ENCODE assay signal across 28 mouse cellular contexts in genomic region chr11:80449859-80450258, GRCm38 (mm10). TPM values are rescaled to one million over a fixed set of nuclear protein-coding genes. Genes with fewer than 3 reads are reported as not detected.
A peak's percentile ranks its signal among the peaks of the same experiment; 100 is the strongest.
DNase-seq lines count a peak whose midpoint lies in the region; ATAC-seq and TF ChIP-seq lines count a peak whose summit lies in the region.
"Had no signal": no experiment of that assay in that cellular context is flagged by ENCODE, and none has a peak within 500 bp of the region (broad histone marks: within the 10 kb centered on the region; RNA-seq: fewer than 3 reads in every experiment).

No protein-coding gene starts in this region.

- H3K4me1 ChIP-seq in lung, embryonic 14.5 days (ENCODE audit: insufficient read depth) = no peaks in the 10 kb centered on the region
- H3K4me1 ChIP-seq: embryonic facial prominence, embryonic 12.5 days; heart, embryonic 13.5 days; hindbrain, embryonic 15.5 days; limb, embryonic 13.5 days; liver, embryonic 15.5 days; neural tube, embryonic 13.5 days had no signal

- no peaks in the 10 kb centered on the region for H3K27me3 ChIP-seq in lung, embryonic 14.5 days (ENCODE audit: insufficient read depth, low read length)
- H3K27me3 ChIP-seq: CH12.LX; embryonic facial prominence, embryonic 12.5 days; heart, embryonic 13.5 days; hindbrain, embryonic 15.5 days; limb, embryonic 13.5 days; liver, embryonic 15.5 days; neural tube, embryonic 13.5 days had no signal

- no peaks in the 10 kb centered on the region for H3K9me3 ChIP-seq in lung, embryonic 14.5 days (ENCODE audit: low read depth, low read length)
- H3K9me3 ChIP-seq: embryonic facial prominence, embryonic 12.5 days; heart, embryonic 13.5 days; hindbrain, embryonic 15.5 days; limb, embryonic 13.5 days; liver, embryonic 15.5 days; neural tube, embryonic 13.5 days had no signal

- TF ChIP-seq CTCF in layer of hippocampus, adult 2 months (conservative IDR thresholded peaks at IDR 0.05) = peak; percentile 55
- TF ChIP-seq CTCF in lung, embryonic 14.5 days (IDR thresholded peaks at IDR 0.05; ENCODE audit: low read depth) = 0 out of 2 replicates have a peak, but pooled peaks have one; percentile 7

- no peak for ATAC-seq in lung, embryonic 14.5 days (ENCODE audit: insufficient read depth)
- ATAC-seq: forebrain, embryonic 14.5 days had no signal

- no peak overlapping the region for H3K4me3 ChIP-seq in layer of hippocampus, adult 2 months
- no peak overlapping the region for H3K4me3 ChIP-seq in lung, embryonic 14.5 days (ENCODE audit: low read depth, low read length)
- H3K4me3 ChIP-seq: embryonic facial prominence, embryonic 12.5 days; gastrocnemius, adult 2 months; heart, embryonic 13.5 days; hindbrain, embryonic 15.5 days; limb, embryonic 13.5 days; liver, embryonic 15.5 days; neural tube, embryonic 13.5 days had no signal

- DNase-seq in layer of hippocampus, adult 2 months (ENCODE audit: low spot score in 2 of 2) = no peak
- DNase-seq in layer of hippocampus, adult 9-11 months = no peak
- peak; percentile 51 for DNase-seq in lung, embryonic 14.5 days
- no peak for DNase-seq in lung, postnatal 36 days
- DNase-seq in 3T3-L1 (ENCODE audit: low read depth, low spot score) (peak; percentile 31), NIH3T3 (ENCODE audit: low read depth) (peak; percentile 46)
- DNase-seq in urinary bladder, postnatal 25 days (ENCODE audit: low spot score) = no peak
- DNase-seq: adrenal gland, postnatal 10 days; cerebellum, adult 11-12 months; cerebellum, adult 9-11 months; embryo, embryonic 11 days; gastrocnemius, adult 2 months; gastrocnemius, postnatal 36 days; heart, postnatal 10 days; kidney, adult 8-10 months; kidney, postnatal 4 days; right cerebral cortex, postnatal 25 days; thymus, adult 2 months; thymus, postnatal 36 days had no signal

- H3K4me2 ChIP-seq in lung, embryonic 14.5 days = no peak overlapping the region
- H3K4me2 ChIP-seq: embryonic facial prominence, embryonic 12.5 days; heart, embryonic 13.5 days; hindbrain, embryonic 15.5 days; limb, embryonic 13.5 days; liver, embryonic 15.5 days; neural tube, embryonic 13.5 days had no signal

- peaks cover 77% of the 10 kb centered on the region for H3K36me3 ChIP-seq in lung, embryonic 14.5 days (ENCODE audit: insufficient read depth)

- no peak overlapping the region for H3K9ac ChIP-seq in lung, embryonic 14.5 days
- H3K9ac ChIP-seq: embryonic facial prominence, embryonic 12.5 days; heart, embryonic 13.5 days; hindbrain, embryonic 15.5 days; limb, embryonic 13.5 days; liver, embryonic 15.5 days; neural tube, embryonic 13.5 days had no signal

- 83% methylated on average over 2 of the region's 2 CpGs for WGBS in lung, embryonic 14.5 days

- H3K27ac ChIP-seq in layer of hippocampus, adult 2 months = no peak overlapping the region
- H3K27ac ChIP-seq in lung, embryonic 14.5 days (ENCODE audit: low read depth) = no peak overlapping the region
- H3K27ac ChIP-seq: embryonic facial prominence, embryonic 12.5 days; gastrocnemius, adult 2 months; heart, embryonic 13.5 days; hindbrain, embryonic 15.5 days; kidney, postnatal 0 days; limb, embryonic 13.5 days; liver, embryonic 15.5 days; neural tube, embryonic 13.5 days had no signal

RNA-seq across cellular contexts. Expression of gene Psmd11, which starts 21.4 kb away (rescaled TPM):
- 100 to 1,000 TPM in 1 of 2 experiments, 10 to 100 TPM in 1; 93.8 to 101 TPM for total RNA-seq in layer of hippocampus, adult 2 months (2021)
- polyA plus RNA-seq in lung, embryonic 14.5 days (2014; fragmentation: Nextera tagmentation; extraction: Ambion mirVana) = 296 and 301 TPM in 2 replicates

RNA-seq across cellular contexts. Expression of gene Cdk5r1, which starts 27.0 kb away (rescaled TPM):
- 100 to 1,000 TPM; 218 to 227 TPM for total RNA-seq in layer of hippocampus, adult 2 months (2021)
- polyA plus RNA-seq in lung, embryonic 14.5 days (2014; fragmentation: Nextera tagmentation; extraction: Ambion mirVana) = 0.88 and 0.96 TPM in 2 replicates

Comparison
In these comparisons a context has a peak if more than half of its experiments do, and no peak if none do; other contexts are left out.
1. DNase-seq: peak in lung, embryonic 14.5 days (single experiment), 3T3-L1 (single experiment) and NIH3T3 (single experiment); none in layer of hippocampus, adult 2 months (0 of 2), layer of hippocampus, adult 9-11 months (single experiment), lung, postnatal 36 days (single experiment) and urinary bladder, postnatal 25 days (single experiment).